Mouse (Mus musculus): ENCODE measurements at regions not wholly inside any gene's neighbourhood (a gene's known extent, or its start where the extent isn't known, plus 50 kb on each side); places are given as distances from the start of the nearest gene placed in this dataset.

DNA sequence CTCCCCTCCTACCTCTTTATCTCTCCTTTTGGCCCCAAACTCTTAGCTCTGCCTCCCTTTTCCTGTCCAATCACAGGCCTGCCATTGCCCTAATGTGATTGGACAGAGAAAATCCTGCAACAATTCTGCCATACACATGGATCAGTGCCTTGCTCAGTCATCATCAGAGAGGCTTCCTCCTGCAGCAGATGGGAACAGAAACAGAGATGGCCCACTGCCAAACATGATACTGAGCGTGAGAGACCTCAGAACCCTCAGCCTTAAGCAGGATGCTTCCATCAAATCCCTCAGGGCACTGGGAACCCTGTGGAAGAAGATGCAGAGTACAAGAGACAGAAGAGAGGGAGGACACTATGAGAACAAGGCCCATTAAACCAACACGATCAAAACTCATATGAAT, 62.8 kb upstream of the Cacna2d3 start:
- intact Hi-C loops (cut with DNase I; ENCODE audit: low total_unique reads): no loop called here
- no peak for DNase-seq

DNA sequence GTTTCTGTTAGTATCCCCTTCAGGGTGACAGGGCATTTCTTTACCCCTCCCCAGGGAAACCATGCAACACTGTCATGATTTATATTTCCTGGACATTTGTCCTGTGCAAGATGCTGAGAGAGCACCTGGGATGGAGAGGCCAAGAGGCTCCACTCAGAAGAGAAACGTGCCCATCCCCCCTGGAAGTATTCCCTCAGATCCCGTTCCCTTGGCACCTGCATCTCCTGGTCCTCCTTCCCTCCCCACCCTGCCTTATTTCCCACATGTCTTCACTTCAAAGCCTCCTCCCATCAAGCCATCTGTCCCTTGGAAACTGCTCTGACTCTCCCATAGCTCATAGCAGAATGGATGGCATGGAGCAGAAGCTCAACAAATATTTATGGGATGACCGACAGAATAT, 64.8 kb upstream of the Cacna2d3 start:
- intact Hi-C loops (cut with DNase I; ENCODE audit: low total_unique reads): no loop called here
- DNase-seq: no peak

GRCm38 (mm10) chr14:29787796-29788195, 66.1 kb upstream of the Cacna2d3 start:
- intact Hi-C loops (cut with DNase I; ENCODE audit: low total_unique reads): no loop called here
- no peak for DNase-seq

- DNase-seq: no peak
- intact Hi-C loops (cut with DNase I; ENCODE audit: low total_unique reads): no loop called here
Measured at GRCm38 (mm10) chr14:29788351-29788750, 66.7 kb upstream of the Cacna2d3 start.

DNA sequence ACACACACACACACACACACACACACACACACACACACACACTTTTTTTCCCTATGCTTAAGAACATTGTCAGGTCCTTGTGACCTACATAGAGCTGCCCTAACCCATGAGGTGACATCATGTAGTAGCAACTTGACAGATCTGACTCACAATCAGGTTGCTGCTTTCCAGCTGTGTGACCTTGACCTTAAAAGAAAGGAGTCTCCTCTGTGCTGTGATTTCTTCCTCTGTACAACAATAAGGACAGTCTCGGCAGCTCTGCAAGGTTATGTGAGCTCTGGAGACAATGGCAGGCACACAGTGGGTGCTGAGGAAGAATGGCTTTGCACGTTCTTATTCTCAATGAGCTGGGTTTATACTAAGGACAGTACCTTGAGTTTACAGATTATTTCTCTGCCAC, 73.7 kb upstream of the Cacna2d3 start:
- DNase-seq: no peak
- intact Hi-C loops (cut with DNase I; ENCODE audit: low total_unique reads): no loop called here

- no peak for DNase-seq
- intact Hi-C loops (cut with DNase I; ENCODE audit: low total_unique reads): no loop called here
Measured at GRCm38 (mm10) chr14:29796396-29796795, 74.7 kb upstream of the Cacna2d3 start.

DNA sequence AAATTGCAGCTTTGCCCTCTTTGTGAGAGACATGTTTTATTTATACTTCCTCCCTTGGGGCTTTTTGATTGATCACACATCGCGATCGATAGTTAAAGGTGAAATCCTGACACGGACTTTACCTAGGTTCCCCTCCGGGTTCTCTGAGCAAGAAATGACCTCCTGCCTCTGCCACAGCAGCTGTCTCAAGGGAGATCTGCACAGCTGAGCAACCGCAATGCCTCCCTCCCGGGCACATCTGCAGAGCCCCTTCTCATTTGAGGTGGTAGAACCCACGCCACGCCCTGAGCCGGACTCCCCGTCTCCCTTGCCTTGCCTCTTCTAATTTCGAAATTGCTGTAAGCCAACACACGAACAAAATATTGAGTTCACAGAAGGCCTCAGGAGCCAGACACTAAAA, 78.2 kb upstream of the Cacna2d3 start:
- intact Hi-C loops (cut with DNase I; ENCODE audit: low total_unique reads): no loop called here

GRCm38 (mm10) chr14:29805234-29805633, 83.6 kb upstream of the Cacna2d3 start:
- intact Hi-C loops (cut with DNase I; ENCODE audit: low total_unique reads): no loop called here
- no peak for DNase-seq

More for the DNA sequence above, 78.2 kb upstream of the Cacna2d3 start:
- no peak for DNase-seq

DNA sequence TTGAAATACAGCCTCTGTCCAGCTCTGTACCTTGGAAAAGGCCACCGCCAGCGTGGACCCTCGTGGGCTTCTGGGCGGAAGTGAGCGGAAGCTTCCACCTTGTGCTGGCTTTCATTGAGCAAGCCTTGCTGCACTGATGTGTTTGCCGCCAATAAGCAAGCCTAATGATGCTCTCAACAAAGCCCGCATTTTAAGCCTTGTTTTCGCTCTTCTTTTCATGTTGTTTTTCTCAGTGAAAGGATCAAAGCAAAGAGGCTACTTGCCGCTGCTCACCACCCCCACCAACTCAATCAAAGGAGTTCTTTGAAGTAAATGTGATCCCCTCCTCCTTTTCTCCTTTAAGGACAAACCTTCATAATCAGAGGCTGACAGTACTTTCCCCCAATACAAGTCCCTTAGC, 86.2 kb upstream of the Cacna2d3 start:
- intact Hi-C loops (cut with DNase I; ENCODE audit: low total_unique reads): no loop called here
- DNase-seq: no peak

GRCm38 (mm10) chr14:29814626-29815025, 93.0 kb upstream of the Cacna2d3 start:
- intact Hi-C loops (cut with DNase I; ENCODE audit: low total_unique reads): no loop called here
- DNase-seq: no peak

DNA sequence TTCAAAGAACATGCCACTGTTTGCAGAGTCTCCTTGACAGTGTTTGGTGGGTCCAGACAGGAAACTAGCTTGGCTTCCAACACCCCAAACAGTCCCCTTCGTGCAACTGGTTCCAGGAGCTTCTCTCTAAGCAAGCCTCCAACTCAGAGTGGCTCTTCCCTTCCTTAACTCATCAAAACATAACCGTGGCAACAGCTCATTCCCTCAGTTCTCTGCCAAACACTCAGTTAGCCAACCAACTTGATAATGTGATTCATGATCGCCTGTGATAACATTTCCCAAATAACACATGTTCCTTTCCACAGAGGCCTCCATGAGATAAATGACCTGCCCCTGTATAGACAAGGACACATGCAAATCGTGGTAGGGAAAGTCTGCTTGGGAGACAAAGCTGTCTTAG, 95.9 kb upstream of the Cacna2d3 start:
- intact Hi-C loops (cut with DNase I; ENCODE audit: low total_unique reads): no loop called here
- DNase-seq: no peak

- intact Hi-C loops (cut with DNase I; ENCODE audit: low total_unique reads): no loop called here
- no peak for DNase-seq
Measured at GRCm38 (mm10) chr14:29818251-29818650, 96.6 kb upstream of the Cacna2d3 start.

- intact Hi-C loops (cut with DNase I; ENCODE audit: low total_unique reads): no loop called here
- no peak for DNase-seq
Measured at GRCm38 (mm10) chr14:29818751-29819150, 97.1 kb upstream of the Cacna2d3 start.

DNA sequence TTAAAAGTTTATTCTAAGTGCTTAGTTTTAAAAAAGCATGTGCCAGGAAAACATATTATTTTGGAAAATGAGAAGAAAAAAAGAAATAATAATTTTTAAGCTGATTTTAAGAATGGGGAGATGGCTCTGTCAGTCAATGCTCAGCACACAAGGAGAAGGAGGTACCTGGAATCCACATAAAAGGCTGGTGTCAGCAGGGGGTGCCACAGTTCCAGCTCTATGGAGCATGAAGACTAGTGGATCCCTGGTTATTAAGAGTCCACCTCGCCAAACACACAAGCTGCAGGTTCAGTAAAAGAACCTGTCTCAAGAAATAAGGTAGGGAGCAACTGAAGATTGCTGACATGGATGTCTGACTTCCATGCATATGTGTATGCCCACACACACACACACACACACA, 115.4 kb upstream of the Cacna2d3 start:
- intact Hi-C loops (cut with DNase I; ENCODE audit: low total_unique reads): no loop called here
- no peak for DNase-seq

DNA sequence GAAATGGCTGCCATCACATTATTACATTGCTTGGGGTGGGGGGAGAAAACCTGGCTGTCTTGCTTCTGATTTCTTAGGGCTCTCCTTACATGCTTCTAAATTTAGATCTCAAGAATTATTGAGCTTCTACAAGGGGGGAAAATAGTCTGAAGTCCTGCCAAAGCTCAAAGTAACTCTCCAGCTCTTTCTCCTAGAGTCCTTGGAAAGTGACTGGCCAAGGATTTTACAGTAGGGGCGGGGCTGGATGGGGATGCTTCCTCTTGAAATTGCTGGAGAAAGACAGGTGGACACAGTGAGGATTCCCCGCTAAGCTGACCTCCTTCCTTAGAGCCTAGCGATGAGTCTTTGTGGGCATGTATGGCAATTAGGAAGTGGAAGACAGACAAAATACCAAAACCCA, 117.9 kb upstream of the Cacna2d3 start:
- no peak for DNase-seq
- intact Hi-C loops (cut with DNase I; ENCODE audit: low total_unique reads): no loop called here

DNA sequence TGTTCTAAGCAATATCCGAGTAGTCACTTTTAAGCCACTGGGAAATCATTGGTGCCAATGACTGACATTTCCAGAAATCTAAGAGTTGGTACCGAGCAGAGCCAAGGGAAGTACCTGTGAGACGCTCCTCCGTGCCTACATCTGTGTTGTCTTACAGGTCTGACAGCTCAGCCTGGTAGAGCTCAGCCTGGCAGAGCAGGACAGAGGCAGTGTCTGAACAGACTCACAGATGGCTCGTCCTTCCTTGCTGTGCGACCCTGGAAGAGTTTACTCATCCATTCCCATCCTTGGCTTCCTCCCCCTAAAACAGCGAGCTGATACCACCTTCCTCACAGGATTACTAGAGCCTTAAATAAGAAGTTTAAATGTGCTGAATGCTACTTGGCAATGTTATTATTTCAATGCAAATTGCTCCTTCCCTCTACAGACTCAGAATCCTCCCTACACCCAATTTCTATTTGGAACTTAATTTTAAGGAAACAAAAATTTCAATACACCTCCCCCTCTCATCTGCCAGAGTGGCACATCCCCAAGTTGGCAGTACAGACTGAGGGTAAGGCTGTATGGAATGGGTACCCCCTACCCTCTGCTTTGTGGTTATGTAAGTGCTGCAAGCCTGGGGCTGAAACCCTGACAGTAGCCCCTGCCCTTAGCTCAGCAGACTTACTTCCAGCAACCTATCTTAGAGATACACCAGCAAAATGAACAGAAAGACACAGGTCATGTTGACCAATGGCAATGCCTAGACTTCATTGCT, 119.9 kb upstream of the Cacna2d3 start:
- no peak for DNase-seq

DNA sequence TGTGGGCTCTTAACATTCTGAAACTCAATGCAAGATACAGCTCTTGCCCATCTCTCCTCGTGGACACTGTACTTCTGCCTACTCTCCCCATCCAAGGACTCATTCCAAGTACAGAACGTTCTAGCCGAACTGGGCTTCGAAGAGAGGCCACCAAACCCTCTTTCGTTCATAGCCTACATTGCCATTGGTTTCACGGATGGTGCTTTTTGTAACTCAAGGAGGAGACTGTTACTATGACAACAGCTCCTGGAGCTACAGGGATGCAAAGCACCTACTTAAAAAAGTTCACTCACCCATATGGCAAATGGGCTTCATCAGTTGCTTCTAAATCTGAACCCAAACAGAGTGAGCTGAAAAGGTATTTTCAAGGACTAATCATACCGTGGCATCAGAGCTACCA, 120.4 kb upstream of the Selenok start:
- intact Hi-C loops (cut with DNase I; ENCODE audit: low total_unique reads): no loop called here
- no peak for DNase-seq

More for the DNA sequence above, 119.9 kb upstream of the Cacna2d3 start:
- intact Hi-C loops (cut with DNase I; ENCODE audit: low total_unique reads): no loop called here

- DNase-seq: no peak
- intact Hi-C loops (cut with DNase I; ENCODE audit: low total_unique reads): no loop called here
Measured at GRCm38 (mm10) chr14:29851286-29851685, 116.8 kb upstream of the Selenok start.

- DNase-seq: no peak
- intact Hi-C loops (cut with DNase I; ENCODE audit: low total_unique reads): no loop called here
Measured at GRCm38 (mm10) chr14:29851956-29852725, 116.0 kb upstream of the Selenok start.

DNA sequence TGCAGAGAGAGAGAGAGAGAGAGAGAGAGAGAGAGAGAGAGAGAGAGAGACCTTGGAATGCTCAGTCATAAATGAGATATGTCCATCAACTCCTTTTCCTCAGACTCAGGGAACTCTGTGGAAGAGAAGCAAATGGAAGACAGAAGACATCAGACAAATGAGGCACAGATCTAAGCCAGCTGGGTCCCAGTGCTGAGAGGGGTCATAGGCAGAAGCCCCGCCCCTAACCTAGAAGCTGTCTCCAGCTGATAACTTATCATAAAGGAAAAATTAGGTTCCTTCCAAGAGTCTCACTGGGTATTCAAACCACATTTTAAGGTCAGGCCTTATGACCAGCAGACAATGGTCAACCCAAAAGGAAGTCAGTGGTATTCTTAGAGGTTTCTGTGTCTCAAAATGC, 106.1 kb upstream of the Selenok start:
- intact Hi-C loops (cut with DNase I; ENCODE audit: low total_unique reads): no loop called here

More for the DNA sequence above, 106.1 kb upstream of the Selenok start:
- no peak for DNase-seq

Measured in gastrocnemius, postnatal 14 days (tissue).